Mouse (Mus musculus) ovary, postnatal 36 days (tissue): Measurements from ENCODE around the gene Fam169b.
"Not testable (repeated sequence)": the region's sequence is repeated elsewhere in the genome, so short reads cannot be mapped to it uniquely, and the experiment has no call there.

Source experiments
- DNase-seq: peaks from one replicate; pipeline ENCODE4 v3.0.0; 2022; ENCODE audit warnings: low spot score, mixed read lengths

Fam169b gene

GRCm38 (mm10) chr7:68264531-68264930 is 9.1 kb upstream of the Fam169b start:
- DNase-seq: peak; percentile 49

DNA sequence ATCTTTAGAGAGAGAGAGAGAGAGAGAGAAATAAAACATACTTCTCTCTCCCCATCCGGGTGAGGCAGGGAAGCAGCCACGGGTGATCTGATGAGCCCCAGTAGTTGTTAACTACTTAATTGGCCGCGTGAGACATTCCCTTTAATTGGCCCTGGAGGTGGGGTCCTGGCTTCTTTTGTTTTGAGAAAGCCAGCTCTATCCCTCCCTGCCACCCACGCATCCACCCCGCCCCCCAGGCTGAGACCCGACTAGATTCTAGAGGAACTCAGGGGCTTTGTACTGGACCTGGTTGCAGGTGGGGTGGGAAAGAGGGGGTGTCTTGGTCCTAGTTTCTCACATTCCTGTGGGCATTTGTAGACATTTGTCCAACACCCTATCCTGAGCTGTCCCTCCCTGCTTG is 8.2 kb upstream of the Fam169b start:
- no peak for DNase-seq

GRCm38 (mm10) chr7:68266691-68267090 is 6.9 kb upstream of the Fam169b start:
- no peak for DNase-seq

DNA sequence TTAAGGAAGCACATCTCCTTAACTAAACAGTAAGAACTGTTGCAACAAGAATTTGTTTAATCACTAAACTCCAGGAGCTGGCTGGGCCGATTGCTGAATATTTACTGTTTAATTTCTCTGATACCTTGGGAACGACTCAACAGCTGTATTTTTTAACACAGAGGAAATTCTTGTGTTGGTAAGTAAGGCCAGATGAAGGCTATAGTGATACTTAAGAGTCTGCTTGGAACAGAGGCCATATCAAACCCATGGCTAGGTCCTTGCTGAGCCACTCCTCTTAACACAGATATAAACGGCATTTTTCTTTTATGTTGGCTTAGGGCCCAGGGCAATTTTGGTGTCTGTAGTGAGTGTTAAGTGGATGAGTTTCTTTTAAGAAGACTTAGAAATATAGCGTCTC is 3.1 kb upstream of the Fam169b start:
- DNase-seq: no peak

- no peak for DNase-seq
Observed at GRCm38 (mm10) chr7:68271816-68272215, 1.8 kb upstream of the Fam169b start.

GRCm38 (mm10) chr7:68272607-68273006 is 1.0 kb upstream of the Fam169b start:
- DNase-seq: no peak

GRCm38 (mm10) chr7:68274218-68274617 is 579 bp downstream of the Fam169b start:
- DNase-seq: no peak

DNA sequence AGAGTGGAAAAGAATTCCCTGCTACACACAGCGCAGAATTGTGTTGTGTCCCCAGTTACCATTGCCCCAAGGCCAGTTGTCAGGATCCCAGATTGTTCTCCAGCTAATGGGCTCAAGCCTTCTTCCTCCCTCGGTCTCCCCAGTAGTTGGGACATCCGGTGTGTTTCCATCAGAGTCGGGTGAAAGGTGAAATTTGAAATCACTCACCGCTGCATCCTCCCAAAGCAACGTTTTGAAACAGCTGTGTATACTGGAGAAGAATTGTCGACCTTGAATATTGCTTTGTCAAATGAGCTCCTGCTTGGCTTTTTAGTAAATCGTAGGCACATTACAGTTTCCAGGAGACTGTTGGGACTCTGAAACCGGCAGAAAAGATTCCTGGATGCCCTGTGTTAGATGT is 1.3 kb downstream of the Fam169b start:
- DNase-seq: no peak

GRCm38 (mm10) chr7:68275445-68275837 is 1.8 kb downstream of the Fam169b start:
- DNase-seq: not testable (repeated sequence)

DNA sequence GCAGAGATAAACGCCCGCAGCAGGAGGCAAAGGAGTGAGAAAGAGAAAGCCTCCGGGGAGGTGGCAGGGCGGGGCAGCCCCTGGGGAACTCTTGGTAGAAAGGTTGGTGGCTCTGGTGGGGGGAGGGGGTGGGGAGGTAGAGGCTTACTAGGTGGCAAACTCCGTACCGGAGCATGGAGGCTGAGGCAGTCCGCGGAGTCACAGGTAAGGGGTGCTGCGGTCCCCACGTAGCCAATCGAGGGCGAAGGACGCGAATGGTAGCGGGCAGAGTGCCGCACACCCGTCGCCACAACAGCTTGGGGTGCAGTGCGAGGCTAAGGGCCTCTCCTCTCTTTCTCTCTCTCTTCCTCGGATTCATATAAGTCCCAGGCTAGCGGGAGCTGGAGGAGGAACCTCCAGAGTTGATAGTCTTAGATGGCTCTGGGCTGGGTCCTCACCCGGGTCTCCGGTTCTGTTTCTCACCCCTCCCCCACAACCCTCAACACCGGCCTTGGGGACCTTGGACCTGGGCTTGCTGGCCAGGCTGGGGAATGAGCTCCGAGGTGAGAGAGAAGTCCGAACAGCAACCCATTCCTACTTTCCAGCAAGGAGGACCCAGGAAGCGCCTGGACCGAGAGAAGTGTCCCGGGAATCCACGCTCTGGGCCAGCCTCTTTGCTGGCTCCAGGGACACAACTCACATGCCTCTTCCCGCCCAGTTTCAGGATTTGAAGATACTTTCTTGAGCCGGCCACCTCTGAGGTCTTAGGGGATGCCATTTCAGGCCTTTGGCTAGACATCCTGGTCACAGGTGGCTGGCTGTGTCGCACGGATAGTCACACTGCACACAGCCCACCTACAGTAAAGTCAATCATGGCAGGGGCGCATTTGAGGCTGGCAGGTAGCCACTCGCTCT is 2.4 kb downstream of the Fam169b start:
- DNase-seq: peak; percentile 16

- DNase-seq: no peak
Observed at GRCm38 (mm10) chr7:68277054-68277896, 3.6 kb downstream of the Fam169b start.

GRCm38 (mm10) chr7:68277897-68278270 is 4.2 kb downstream of the Fam169b start:
- DNase-seq: no peak

DNA sequence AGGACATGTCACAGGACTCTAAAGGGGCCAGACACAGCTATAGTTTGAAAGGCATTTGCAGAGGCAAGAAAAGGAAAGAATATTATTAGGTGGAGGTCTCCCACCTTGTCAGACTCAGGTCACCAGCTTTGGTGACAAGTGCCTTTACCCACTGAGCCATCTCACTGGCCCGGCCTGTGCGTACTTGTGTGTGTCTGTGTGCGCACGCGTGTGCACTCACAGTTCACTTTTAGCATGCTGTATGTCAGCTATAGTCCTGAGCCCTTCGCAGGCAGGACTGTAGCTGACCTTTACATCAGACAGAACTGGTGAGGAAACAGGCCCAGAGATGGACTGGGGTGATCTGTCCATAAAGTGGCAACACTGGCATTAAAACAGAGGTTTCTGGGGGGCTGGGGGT is 4.7 kb downstream of the Fam169b start:
- no peak for DNase-seq

- DNase-seq: no peak
Observed at GRCm38 (mm10) chr7:68278908-68279307, 5.3 kb downstream of the Fam169b start.

DNA sequence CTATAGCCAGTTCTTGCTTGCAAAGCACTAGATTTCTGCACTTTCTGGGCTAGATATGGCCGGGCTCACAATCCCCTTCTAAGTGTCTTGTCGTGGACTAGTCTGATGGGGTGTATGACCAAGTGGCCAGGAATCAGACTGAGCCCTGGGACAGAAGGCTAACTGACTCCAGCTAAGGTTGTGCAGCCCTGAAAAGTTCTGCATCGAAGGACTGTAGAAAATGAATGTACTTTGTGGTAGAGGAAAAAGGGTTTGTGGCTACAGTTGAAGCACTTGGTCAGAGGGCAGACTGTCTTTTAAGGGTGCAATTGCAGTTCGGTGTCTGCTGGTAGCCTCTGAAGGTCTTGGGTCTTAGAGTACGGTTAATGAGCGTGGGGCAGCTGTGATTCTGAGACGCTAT is 5.8 kb downstream of the Fam169b start:
- DNase-seq: no peak

DNA sequence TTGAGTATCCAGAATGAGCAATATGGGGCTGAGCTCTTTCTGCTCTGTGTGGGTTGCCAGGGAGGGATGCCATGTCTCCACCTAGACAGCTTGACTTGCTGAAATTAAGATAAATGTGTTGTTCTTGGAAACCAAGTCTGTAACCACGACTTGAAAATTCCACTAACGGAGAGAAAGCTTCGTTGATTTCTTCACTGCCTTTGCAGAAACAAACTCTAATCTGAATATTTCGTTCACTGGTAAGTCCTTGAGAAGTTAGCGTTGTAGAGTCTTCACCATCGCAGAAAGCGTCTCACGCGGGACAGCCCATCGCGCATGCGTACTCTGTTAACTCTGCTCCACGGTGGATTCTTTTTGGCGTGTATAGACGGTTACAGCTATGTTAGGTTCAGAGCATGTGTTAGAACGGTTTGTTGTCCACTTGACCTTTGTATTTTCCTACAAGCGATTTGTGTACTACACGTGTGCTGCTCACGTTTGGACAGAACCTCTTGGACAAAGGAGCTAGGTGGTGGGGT is 6.8 kb downstream of the Fam169b start:
- no peak for DNase-seq

DNA sequence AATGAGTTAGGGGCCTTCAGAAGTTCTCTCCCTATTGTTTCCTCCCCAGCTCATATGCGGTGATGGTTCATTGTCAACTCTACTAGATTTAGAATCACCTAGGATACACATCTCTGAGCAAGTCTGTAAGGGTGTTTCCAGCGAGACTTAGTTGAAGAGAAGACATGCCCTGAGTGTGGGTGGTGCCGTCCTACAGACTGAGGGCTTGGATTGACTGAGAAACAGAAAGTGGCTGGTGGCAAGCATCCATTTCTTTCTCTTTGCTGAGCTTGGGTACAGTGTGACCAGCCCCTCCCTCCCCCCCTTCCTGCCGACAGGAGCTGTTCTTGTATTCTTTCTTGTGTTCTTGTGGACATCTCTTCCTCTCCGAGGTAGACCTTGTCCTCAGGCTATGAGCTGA is 7.7 kb downstream of the Fam169b start:
- no peak for DNase-seq

- no peak for DNase-seq
Observed at GRCm38 (mm10) chr7:68282304-68283132, 8.9 kb downstream of the Fam169b start.

- not testable (repeated sequence) for DNase-seq
Observed at GRCm38 (mm10) chr7:68283133-68283520, 9.5 kb downstream of the Fam169b start.

DNA sequence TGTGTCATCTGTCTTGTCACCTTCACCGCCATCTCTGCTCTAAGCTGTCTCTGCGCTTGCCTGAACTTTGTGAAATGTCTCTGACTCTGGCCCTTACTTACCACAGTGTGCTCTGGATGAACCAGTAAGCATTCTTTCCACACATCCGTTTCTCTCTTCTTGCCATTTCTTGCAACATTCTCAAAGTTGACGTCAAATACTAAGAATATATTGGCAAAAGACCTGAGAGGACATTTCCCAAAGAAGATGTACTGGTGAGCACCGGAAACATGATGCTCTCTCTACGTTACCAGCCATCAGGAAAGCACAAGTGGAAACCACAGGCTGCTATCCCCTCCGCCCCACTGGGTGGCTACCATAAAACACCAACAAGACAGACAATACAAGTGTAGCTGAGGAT is 10.1 kb downstream of the Fam169b start:
- DNase-seq: no peak

DNA sequence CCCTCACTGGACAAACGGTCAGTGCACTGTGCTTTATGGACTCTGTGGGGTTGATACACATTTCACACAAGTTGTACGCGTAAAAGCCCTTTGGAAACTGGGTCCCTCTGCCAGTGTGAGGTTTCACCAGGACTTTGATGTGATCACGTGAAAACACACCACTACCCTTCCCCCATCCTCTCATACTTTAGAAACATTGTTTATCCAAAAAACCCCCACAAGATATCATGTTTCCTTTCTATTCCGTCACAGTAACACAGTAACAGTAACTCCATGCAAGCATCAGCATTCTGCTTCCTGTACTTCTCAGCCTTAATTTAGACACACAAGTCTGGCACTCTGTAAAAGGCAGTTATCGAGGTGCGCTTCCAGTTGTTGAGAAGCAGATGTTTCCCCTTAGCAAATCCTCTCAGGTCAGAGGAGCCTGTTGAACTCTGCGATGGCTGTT is 12.2 kb downstream of the Fam169b start:
- no peak for DNase-seq
